Mouse (Mus musculus) liver, postnatal 0 days (tissue): ENCODE measurements around the gene Cdc14a.

ENCODE experiments used
- CTCF ChIP-seq: sonication (generic); IDR thresholded peaks from 2 replicates; pipeline ENCODE4 v1.5.1; 2016; ENCODE audit warnings: antibody characterized with exemption, low read depth
- EP300 ChIP-seq: IDR thresholded peaks from 2 replicates; pipeline ENCODE4 v1.6.1; 2016; ENCODE audit warnings: antibody characterized with exemption, low read depth, mild to moderate bottlenecking

- TF ChIP-seq CTCF = no peak
- TF ChIP-seq EP300 = no peak
Observed at GRCm38 (mm10) chr3:116414451-116414860, 9.4 kb downstream of the Cdc14a start.
